Mouse (Mus musculus): Measurements from ENCODE around the gene Rnf40. TPM values are rescaled to one million over a fixed set of nuclear protein-coding genes. Genes with fewer than 3 reads are reported as not detected.

The Rnf40 gene
- polyA plus RNA-seq (2012; rRNA removed) = 12.6 and 15.5 TPM in 2 replicates

GRCm38 (mm10) chr7:127588011-127588871 is at the start of gene Rnf40, which contains the start of gene Ccdc189:
TSS of gene Rnf40 (plus strand) at chr7:127588767.
TSS of gene Ccdc189 (minus strand) at chr7:127588595.

GRCm38 (mm10) chr7:127561340-127561858 is 27.2 kb upstream of the Rnf40 start, which contains the start of gene Tmem265:
TSS of gene Tmem265 (plus strand) at chr7:127561390.

GRCm38 (mm10) chr7:127572895-127573471 is 15.6 kb upstream of the Rnf40 start, which contains the start of gene Phkg2:
TSS of gene Phkg2 (plus strand) at chr7:127573340.

GRCm38 (mm10) chr7:127614891-127615843 is 26.6 kb downstream of the Rnf40 start, which contains the start of gene Zfp629:
TSS of gene Zfp629 (minus strand) at chr7:127615797.

Other genes starting within 250 kb of the Rnf40 start
- 8.5 and 9.3 TPM in 2 replicates for gene Zfp768, start 243.2 kb upstream of the Rnf40 start, polyA plus RNA-seq (2012; rRNA removed)
- 2.2 and 2.4 TPM in 2 replicates for gene Zfp747, start 212.7 kb upstream of the Rnf40 start, polyA plus RNA-seq (2012; rRNA removed)
- gene 9130019O22Rik, start 201.6 kb upstream of the Rnf40 start, polyA plus RNA-seq (2012; rRNA removed) = 1.00 and 1.1 TPM in 2 replicates
- 2.7 TPM in 2 replicates for gene E430018J23Rik, start 195.1 kb upstream of the Rnf40 start, polyA plus RNA-seq (2012; rRNA removed)
- gene Zfp764, start 181.9 kb upstream of the Rnf40 start, polyA plus RNA-seq (2012; rRNA removed) = 1.7 and 1.8 TPM in 2 replicates
- 5.6 and 5.8 TPM in 2 replicates for gene Zfp688, start 166.7 kb upstream of the Rnf40 start, polyA plus RNA-seq (2012; rRNA removed)
- 1.3 and 1.5 TPM in 2 replicates for gene Zfp689, start 139.6 kb upstream of the Rnf40 start, polyA plus RNA-seq (2012; rRNA removed)
- 20.0 and 23.0 TPM in 2 replicates for gene Prr14, start 129.2 kb upstream of the Rnf40 start, polyA plus RNA-seq (2012; rRNA removed)
- 6.4 and 7.1 TPM in 2 replicates for gene Fbrs, start 109.6 kb upstream of the Rnf40 start, polyA plus RNA-seq (2012; rRNA removed)
- gene Srcap, start 76.8 kb upstream of the Rnf40 start, polyA plus RNA-seq (2012; rRNA removed) = 2.5 and 2.8 TPM in 2 replicates
- gene Gm42715, start 69.2 kb upstream of the Rnf40 start, polyA plus RNA-seq (2012; rRNA removed) = 3.5 and 5.2 TPM in 2 replicates
- 0.68 and 0.78 TPM in 2 replicates for gene Tmem265, start 27.4 kb upstream of the Rnf40 start, polyA plus RNA-seq (2012; rRNA removed)
- 28.4 and 35.4 TPM in 2 replicates for gene Phkg2, start 15.4 kb upstream of the Rnf40 start, polyA plus RNA-seq (2012; rRNA removed)
- 3.1 and 4.4 TPM in 2 replicates for gene Ccdc189, start 172 bp upstream of the Rnf40 start, polyA plus RNA-seq (2012; rRNA removed)
- 3.4 and 4.5 TPM in 2 replicates for gene Zfp629, start 27.0 kb downstream of the Rnf40 start, polyA plus RNA-seq (2012; rRNA removed)
- gene Bcl7c, start 120.2 kb downstream of the Rnf40 start, polyA plus RNA-seq (2012; rRNA removed) = 12.7 and 12.9 TPM in 2 replicates
- 6.2 and 6.4 TPM in 2 replicates for gene Ctf1, start 124.0 kb downstream of the Rnf40 start, polyA plus RNA-seq (2012; rRNA removed)
- not detected in 2 replicates for gene Ctf2, start 143.4 kb downstream of the Rnf40 start, polyA plus RNA-seq (2012; rRNA removed)
- gene Fbxl19, start 155.8 kb downstream of the Rnf40 start, polyA plus RNA-seq (2012; rRNA removed) = 5.1 and 5.4 TPM in 2 replicates
- gene Orai3, start 181.0 kb downstream of the Rnf40 start, polyA plus RNA-seq (2012; rRNA removed) = 11.4 and 12.1 TPM in 2 replicates
- 3.8 and 4.8 TPM in 2 replicates for gene Setd1a, start 187.9 kb downstream of the Rnf40 start, polyA plus RNA-seq (2012; rRNA removed)
- gene Gm49388, start 196.8 kb downstream of the Rnf40 start, polyA plus RNA-seq (2012; rRNA removed) = 0.12 TPM in 1 of 2 replicates, not detected in the other
- gene Hsd3b7, start 211.8 kb downstream of the Rnf40 start, polyA plus RNA-seq (2012; rRNA removed) = 228 and 255 TPM in 2 replicates
- 39.6 and 41.1 TPM in 2 replicates for gene Stx4a, start 235.5 kb downstream of the Rnf40 start, polyA plus RNA-seq (2012; rRNA removed)
- gene Stx1b, start 235.8 kb downstream of the Rnf40 start, polyA plus RNA-seq (2012; rRNA removed) = 2.5 and 2.9 TPM in 2 replicates

Measured in liver, embryonic 18 days (tissue).